Mouse (Mus musculus) adrenal gland, postnatal 25 days (tissue): ENCODE measurements around the gene Prr15. TPM values are rescaled to one million over a fixed set of nuclear protein-coding genes. Genes with fewer than 3 reads are reported as not detected.

Experiments
- DNase-seq: peaks from one replicate; pipeline ENCODE4 v3.0.0; 2021; ENCODE audit warnings: mixed read lengths
- total RNA-seq: library from RNA; stranded (reverse); gene quantifications from 2 replicates; pipeline ENCODE4 v1.2.3, GENCODE M21; 2021

Prr15 gene
- total RNA-seq, 1 experiment from 2014 or later, result 2.9 TPM

GRCm38 (mm10) chr6:54332203-54332602 lies 6.6 kb downstream of the Prr15 start:
- peak; percentile 20 for DNase-seq

- DNase-seq, result no peak
These were observed 7.5 kb downstream of the Prr15 start for GRCm38 (mm10) chr6:54333116-54333651.

- no peak for DNase-seq
These were observed 8.2 kb downstream of the Prr15 start for GRCm38 (mm10) chr6:54333652-54334396.

- DNase-seq, result no peak
These were observed 11.7 kb downstream of the Prr15 start for GRCm38 (mm10) chr6:54337321-54337720.

- DNase-seq, result no peak
These were observed 15.5 kb downstream of the Prr15 start for GRCm38 (mm10) chr6:54341133-54341532.

- DNase-seq, result no peak
These were observed 16.6 kb downstream of the Prr15 start for GRCm38 (mm10) chr6:54342223-54342622.

- no peak for DNase-seq
These were observed 26.2 kb downstream of the Prr15 start for GRCm38 (mm10) chr6:54351860-54352259.

- peak; percentile 9 for DNase-seq
These were observed 27.5 kb downstream of the Prr15 start for GRCm38 (mm10) chr6:54352931-54353690.

- no peak for DNase-seq
These were observed 28.1 kb downstream of the Prr15 start for GRCm38 (mm10) chr6:54353698-54354097.

- DNase-seq, result no peak
These were observed 30.0 kb downstream of the Prr15 start for GRCm38 (mm10) chr6:54355626-54356025.

GRCm38 (mm10) chr6:54362526-54363324 lies 37.1 kb downstream of the Prr15 start:
- DNase-seq, result no peak

GRCm38 (mm10) chr6:54364406-54365136 lies 38.9 kb downstream of the Prr15 start:
- DNase-seq, result no peak

- DNase-seq, result no peak
These were observed 41.0 kb downstream of the Prr15 start for GRCm38 (mm10) chr6:54366607-54367006.

GRCm38 (mm10) chr6:54368071-54368470 lies 42.4 kb downstream of the Prr15 start:
- peak; percentile 34 for DNase-seq

- no peak for DNase-seq
These were observed 44.4 kb downstream of the Prr15 start for GRCm38 (mm10) chr6:54369913-54370542.

- DNase-seq, result no peak
These were observed 46.2 kb downstream of the Prr15 start for GRCm38 (mm10) chr6:54371874-54372273.

- no peak for DNase-seq
These were observed 53.7 kb downstream of the Prr15 start for GRCm38 (mm10) chr6:54379356-54379755.
